Mouse (Mus musculus) lung, adult 2 months (tissue): ENCODE results near the gene Rab44.

Experiments used
- CTCF ChIP-seq: fragments of 200-500 bp; IDR thresholded peaks from 2 replicates; pipeline ENCODE4 v1.5.1; 2011; ENCODE audit warnings: mild to moderate bottlenecking, low read length, control low read depth; ENCODE audit not compliant: insufficient read depth
- POLR2A ChIP-seq: fragments of 200-500 bp; IDR thresholded peaks from 2 replicates; pipeline ENCODE4 v1.6.1; 2011; ENCODE audit warnings: low read depth, mild to moderate bottlenecking, control low read depth, low read length, borderline replicate concordance; ENCODE audit errors: extremely low read depth

GRCm38 (mm10) chr17:29116023-29116422 is 2.1 kb downstream of the Rab44 start:
- TF ChIP-seq POLR2A (no peak), CTCF (no peak)
